Mouse (Mus musculus) embryonic fibroblast, embryonic 13.5 days (primary cell): ENCODE measurements around the gene Mipep.

Experiments used
- CTCF ChIP-seq: IDR thresholded peaks from 2 replicates; pipeline ENCODE4 v1.5.1; 2011; ENCODE audit warnings: mild to moderate bottlenecking, control low read depth, low read length, moderate library complexity, borderline replicate concordance; ENCODE audit not compliant: insufficient read depth
- POLR2A ChIP-seq: IDR thresholded peaks from 2 replicates; pipeline ENCODE4 v1.6.1; 2011; ENCODE audit warnings: low read depth, mild to moderate bottlenecking, control low read depth, low read length, moderate library complexity

- TF ChIP-seq CTCF, result no peak
- no peak for TF ChIP-seq POLR2A
Measured at GRCm38 (mm10) chr14:60868325-60868724, 84.0 kb downstream of the Mipep start.
